Mouse (Mus musculus): ENCODE results near the gene Lrrc20. TPM values are rescaled to one million over a fixed set of nuclear protein-coding genes. Genes with fewer than 3 reads are reported as not detected.

The Lrrc20 gene
- total RNA-seq, 2 experiments from 2014 or later: 13.0 to 13.9 TPM

GRCm38 (mm10) chr10:61466873-61467272 lies 8.7 kb upstream of the Lrrc20 start:
- intact Hi-C loops (cut with DNase I): no loop called here
- DNase-seq (ENCODE audit: low spot score in 2 of 2): no peak

DNA sequence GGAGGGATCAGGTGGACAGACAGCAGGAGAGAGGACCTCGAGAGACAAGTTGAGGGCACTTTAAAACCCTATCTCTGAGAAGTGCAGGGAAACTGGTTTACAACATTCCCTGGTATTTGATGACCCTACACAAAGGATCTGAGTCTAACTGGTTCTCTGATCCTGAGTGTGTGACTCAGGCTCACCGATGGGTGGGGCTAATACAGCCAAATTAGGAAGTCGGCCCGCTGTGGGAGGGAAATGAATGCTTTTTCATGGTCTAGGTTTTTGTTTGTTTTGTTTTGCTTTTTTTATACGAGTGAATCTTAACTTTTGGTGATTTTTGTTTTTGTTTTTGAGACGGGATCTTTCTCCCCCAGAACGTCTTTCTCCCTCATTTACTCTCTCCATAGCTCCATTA lies 6.7 kb upstream of the Lrrc20 start:
- no peak for DNase-seq (ENCODE audit: low spot score in 2 of 2)
- intact Hi-C loops (cut with DNase I): no loop called here

GRCm38 (mm10) chr10:61473640-61474039 lies 2.0 kb upstream of the Lrrc20 start:
- no peak for DNase-seq (ENCODE audit: low spot score in 2 of 2)
- intact Hi-C loops (cut with DNase I): no loop called here

- intact Hi-C loops (cut with DNase I): no loop called here
Observed at GRCm38 (mm10) chr10:61474344-61474743, 1.3 kb upstream of the Lrrc20 start.

GRCm38 (mm10) chr10:61476440-61477165 lies 1.0 kb downstream of the Lrrc20 start:
- intact Hi-C loops (cut with DNase I): no loop called here
- no peak for DNase-seq (ENCODE audit: low spot score in 2 of 2)

More at GRCm38 (mm10) chr10:61474344-61474743, 1.3 kb upstream of the Lrrc20 start:
- no peak for DNase-seq (ENCODE audit: low spot score in 2 of 2)

DNA sequence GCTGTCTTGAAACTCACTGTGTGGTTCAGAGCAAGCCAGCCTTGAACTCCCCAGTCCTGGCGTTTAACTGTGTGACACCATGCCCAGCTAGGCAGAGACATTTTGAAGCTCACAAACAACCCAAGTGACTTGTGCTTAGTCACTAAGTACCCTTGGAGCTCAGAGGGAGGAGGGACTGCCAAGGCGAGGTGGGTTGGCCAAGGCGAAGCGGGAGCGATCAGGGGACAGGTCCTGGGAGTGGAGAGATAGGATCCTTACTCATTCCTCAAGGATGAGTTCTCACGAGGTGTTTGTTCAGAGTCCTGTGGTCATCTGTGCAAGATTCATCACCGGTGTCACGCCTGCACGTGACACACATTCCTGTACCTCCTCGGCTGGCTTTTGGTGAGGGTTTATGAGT lies 3.9 kb downstream of the Lrrc20 start:
- intact Hi-C loops (cut with DNase I): no loop called here

GRCm38 (mm10) chr10:61479927-61480326 lies 4.3 kb downstream of the Lrrc20 start:
- intact Hi-C loops (cut with DNase I): no loop called here
- DNase-seq (ENCODE audit: low spot score in 2 of 2): no peak

More for the DNA sequence above, 3.9 kb downstream of the Lrrc20 start:
- DNase-seq (ENCODE audit: low spot score in 2 of 2): no peak

- no peak for DNase-seq (ENCODE audit: low spot score in 2 of 2)
- intact Hi-C loops (cut with DNase I): no loop called here
Observed at GRCm38 (mm10) chr10:61480488-61480887, 4.9 kb downstream of the Lrrc20 start.

DNA sequence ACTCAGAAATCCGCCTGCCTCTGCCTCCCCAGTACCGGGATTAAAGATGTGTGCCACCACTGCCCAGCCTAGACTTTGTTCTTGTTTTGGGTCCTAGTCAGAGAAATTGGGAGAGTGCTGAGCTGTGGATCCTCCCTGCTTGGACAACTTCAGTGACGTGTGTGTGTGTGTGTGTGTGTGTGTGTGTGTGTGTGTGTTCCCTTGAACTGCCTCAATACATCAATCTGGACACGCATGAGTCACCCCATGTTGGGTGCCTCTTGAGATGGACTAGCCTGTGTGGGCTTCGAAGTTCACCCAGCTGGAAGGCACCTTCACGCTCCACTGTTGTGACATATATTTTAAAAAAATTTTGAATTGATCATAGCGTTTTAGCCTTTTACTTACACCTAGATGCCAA lies 7.2 kb downstream of the Lrrc20 start:
- intact Hi-C loops (cut with DNase I): no loop called here
- no peak for DNase-seq (ENCODE audit: low spot score in 2 of 2)

DNA sequence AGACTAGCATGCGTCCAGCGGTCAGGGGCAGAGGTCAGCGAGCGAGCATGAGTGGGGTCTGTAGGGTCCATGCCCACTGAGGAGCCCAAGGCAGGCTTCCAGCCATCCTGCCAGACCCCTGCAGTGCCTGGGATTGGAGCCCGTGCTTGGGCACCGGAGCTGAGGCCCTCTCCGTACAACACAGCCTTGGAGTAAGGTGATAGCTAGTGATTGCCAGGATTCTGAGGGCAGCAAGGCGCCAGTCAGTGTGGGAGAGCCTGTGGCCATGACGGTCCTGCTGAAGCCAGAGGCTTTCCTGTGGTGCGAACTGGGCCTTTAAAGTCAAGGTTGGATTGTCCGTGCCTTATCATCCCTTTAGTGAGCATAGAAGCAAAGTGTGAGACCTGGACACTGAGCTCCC lies 9.2 kb downstream of the Lrrc20 start:
- no peak for DNase-seq (ENCODE audit: low spot score in 2 of 2)
- intact Hi-C loops (cut with DNase I): no loop called here

GRCm38 (mm10) chr10:61486551-61487339 lies 11.1 kb downstream of the Lrrc20 start:
- intact Hi-C loops (cut with DNase I): no loop called here

DNA sequence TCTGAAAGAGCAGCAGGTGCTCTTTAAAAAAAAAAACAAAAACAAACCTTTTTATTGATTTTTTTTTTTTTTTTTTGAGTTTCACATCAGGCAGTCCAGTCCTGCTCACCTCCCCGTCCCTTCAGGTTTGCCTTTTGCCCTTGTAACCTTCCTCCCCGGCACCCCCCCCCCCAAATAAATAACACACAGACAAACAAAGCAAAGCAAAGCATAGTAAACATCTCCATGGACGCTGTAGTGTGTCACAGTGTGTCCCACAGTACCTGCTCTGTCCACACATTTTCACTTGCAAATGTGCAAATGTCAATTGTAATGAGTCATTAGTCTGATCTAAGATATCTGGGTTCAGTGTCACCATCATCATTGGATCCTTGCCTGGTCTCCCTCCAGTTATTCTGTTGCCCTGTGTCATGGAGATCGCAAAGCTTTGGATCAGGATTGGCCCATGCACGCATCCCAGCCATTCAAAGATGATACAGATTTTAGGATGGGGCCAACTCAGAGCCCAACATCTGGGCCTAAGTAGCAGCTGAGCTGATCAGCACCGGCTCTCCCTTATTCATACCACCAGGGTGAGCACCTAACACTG lies 13.0 kb downstream of the Lrrc20 start:
- intact Hi-C loops (cut with DNase I): no loop called here
- no peak for DNase-seq (ENCODE audit: low spot score in 2 of 2)

More at GRCm38 (mm10) chr10:61486551-61487339, 11.1 kb downstream of the Lrrc20 start:
- DNase-seq (ENCODE audit: low spot score in 2 of 2): no peak

GRCm38 (mm10) chr10:61491573-61491972 lies 16.0 kb downstream of the Lrrc20 start:
- intact Hi-C loops (cut with DNase I): no loop called here
- no peak for DNase-seq (ENCODE audit: low spot score in 2 of 2)

DNA sequence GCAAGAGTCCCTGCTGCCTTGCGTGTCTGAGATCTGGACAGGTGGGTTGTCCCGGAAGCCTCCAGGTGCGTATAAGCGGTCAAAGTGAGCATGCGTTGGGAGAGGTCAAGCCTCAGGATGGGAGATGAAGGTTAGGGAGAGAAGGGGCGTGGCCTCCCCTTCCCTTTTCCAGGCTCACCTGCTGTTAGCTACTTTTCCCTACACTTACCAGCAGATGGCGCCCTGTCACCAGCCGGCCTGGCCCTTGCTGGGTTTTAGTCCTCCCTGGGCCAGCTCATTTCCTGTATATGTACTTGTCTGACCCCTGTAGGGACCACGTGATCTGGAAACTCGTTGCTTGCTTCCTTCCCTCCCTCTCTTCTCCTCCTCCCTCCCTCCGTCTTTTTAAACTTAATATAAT lies 16.4 kb downstream of the Lrrc20 start:
- DNase-seq (ENCODE audit: low spot score in 2 of 2): peak; percentile 68 to 80

DNA sequence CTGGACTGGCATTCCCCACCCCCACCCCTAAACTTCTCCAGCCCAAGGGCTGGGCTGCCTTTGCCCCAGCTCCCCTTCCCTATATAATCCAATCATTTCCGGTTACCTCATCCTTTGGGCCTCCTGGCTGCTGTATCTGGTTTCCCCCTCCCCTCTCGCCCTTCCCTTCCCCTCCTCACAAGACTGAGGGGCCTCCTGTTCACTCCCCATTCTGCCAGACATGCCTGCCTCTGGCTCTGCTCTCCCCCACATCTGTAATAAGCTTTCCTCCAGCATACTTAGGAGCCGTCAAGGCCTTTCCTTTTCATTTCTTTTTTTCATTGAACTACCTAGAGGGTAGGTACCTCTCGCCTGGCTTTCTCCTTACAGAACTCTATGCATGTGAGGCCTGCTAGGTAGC lies 19.9 kb downstream of the Lrrc20 start:
- intact Hi-C loops (cut with DNase I): no loop called here
- no peak for DNase-seq (ENCODE audit: low spot score in 2 of 2)

More for the DNA sequence above, 16.4 kb downstream of the Lrrc20 start:
- intact Hi-C loops (cut with DNase I): loop anchor here (1.0 to 2.0 kb wide), 2 partner anchors 111 to 166 kb away; no protein-coding TSS in a partner anchor

GRCm38 (mm10) chr10:61496231-61496630 lies 20.6 kb downstream of the Lrrc20 start:
- intact Hi-C loops (cut with DNase I): no loop called here
- no peak for DNase-seq (ENCODE audit: low spot score in 2 of 2)

DNA sequence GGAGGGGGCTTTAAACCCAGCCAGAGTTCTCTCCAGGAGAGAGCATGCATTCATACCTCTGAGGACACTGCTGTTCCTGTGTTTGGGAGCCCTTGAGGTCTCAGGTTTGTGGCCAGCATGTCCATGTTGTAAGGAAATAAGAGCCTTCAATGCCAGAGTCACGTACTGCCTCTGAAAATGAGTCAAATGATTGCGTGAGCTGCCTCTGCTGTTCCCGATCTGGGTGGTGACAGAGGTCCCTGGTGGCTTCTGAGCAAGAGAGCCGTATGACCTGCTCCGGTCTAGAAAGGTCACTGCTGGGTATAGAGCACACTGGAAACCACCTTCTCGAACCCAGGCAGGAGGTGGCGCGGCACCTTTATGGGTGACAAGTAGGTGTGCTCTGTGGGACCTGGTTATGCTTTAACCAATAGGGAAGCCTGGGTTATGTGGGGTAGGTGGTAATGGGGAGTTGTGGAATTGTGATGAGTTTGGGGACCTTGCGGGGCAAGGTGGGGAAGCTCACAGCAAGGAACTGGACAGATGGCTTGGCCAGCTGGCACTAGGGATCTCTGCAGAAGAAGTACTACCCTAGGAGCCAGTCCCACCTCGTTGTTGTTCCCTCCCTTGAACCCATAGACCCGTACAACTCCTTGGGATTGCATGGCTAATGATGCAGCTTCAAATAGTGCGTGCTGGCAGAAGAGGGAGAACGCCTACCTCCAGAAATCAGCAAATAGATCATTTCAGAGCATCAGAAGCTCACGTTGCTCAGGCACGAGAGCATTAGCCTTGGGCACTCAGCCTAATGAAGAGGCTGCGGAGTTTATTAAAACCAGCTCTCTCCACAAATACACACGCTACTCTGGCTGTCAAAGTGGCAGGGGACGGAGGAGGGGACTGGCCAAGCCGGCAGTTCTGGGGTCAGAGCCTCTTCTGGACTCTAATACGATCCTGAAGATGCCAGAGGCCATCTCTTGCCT lies 24.2 kb downstream of the Lrrc20 start:
- no peak for DNase-seq (ENCODE audit: low spot score in 2 of 2)
- intact Hi-C loops (cut with DNase I): no loop called here

DNA sequence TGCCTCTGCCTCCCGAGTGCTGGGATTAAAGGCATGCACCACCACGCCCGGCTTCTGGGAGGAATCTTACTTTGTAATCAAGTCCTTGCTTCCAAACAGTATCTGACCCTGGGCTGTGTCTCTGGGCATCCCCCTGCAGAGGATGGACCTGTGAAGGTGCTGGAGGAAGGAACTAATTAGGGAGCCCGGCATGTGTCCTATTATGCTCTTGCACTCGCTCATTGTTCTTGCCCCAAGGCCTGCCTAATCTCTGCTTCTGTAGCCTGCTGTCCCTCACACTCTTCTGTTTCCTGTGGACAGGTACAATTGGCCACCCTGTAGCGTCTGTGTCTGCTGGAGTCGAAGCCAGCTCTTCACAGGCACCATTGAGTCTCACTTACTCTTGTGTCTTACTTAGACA lies 25.2 kb downstream of the Lrrc20 start:
- DNase-seq (ENCODE audit: low spot score in 2 of 2): no peak
- intact Hi-C loops (cut with DNase I): no loop called here

DNA sequence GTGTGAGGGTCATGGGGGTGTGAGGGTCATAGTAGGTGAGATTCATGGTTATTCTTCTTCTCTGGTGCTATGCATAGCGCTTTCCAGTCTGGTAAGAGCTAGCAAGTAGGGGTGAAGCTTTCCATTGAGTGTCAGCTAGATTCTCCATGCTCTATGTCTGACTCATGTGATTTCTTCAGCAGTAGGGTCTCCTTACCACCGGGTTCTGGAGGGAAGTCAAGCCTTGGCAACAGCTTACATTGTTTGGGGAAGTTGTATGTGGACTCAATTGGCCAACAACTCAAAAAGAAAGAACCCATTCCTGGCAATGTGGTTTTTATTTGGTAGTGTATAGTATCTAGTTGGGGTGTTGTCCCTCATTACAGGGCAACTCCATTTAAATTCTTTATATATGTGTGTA lies 28.5 kb downstream of the Lrrc20 start:
- no peak for DNase-seq (ENCODE audit: low spot score in 2 of 2)
- intact Hi-C loops (cut with DNase I): no loop called here

All from left cerebral cortex, postnatal 14 days (tissue).